ENCODE assay signal across 9 mouse cellular contexts in genomic region chr11:114567045-114567780, GRCm38 (mm10).
DNase-seq lines count a peak whose midpoint lies in the region; ATAC-seq and TF ChIP-seq lines count a peak whose summit lies in the region.
"Had no signal": no experiment of that assay in that cellular context is flagged by ENCODE, and none has a peak within 500 bp of the region (broad histone marks: within the 10 kb centered on the region; RNA-seq: fewer than 3 reads in every experiment).

No protein-coding gene starts in this region.

- H3K4me1 ChIP-seq in embryonic facial prominence, embryonic 13.5 days, result peaks cover 21% of the 10 kb centered on the region
- peaks cover 22% of the 10 kb centered on the region for H3K4me1 ChIP-seq in hindbrain, embryonic 15.5 days (replicated peaks)
- H3K4me1 ChIP-seq in midbrain, postnatal 0 days (ENCODE audit: insufficient read depth, low read length), result no peaks in the 10 kb centered on the region

- H3K27me3 ChIP-seq in embryonic facial prominence, embryonic 13.5 days, result peaks cover 25% of the 10 kb centered on the region
- H3K27me3 ChIP-seq in hindbrain, embryonic 15.5 days, result no peaks in the 10 kb centered on the region
- peaks cover 4% of the 10 kb centered on the region; the same call in 1 of the 2 replicates for H3K27me3 ChIP-seq in midbrain, postnatal 0 days (ENCODE audit: insufficient read depth, low read length)

- H3K9me3 ChIP-seq in embryonic facial prominence, embryonic 13.5 days, result peaks cover 5% of the 10 kb centered on the region; the same call in 1 of the 2 replicates
- no peaks in the 10 kb centered on the region for H3K9me3 ChIP-seq in hindbrain, embryonic 15.5 days
- no peaks in the 10 kb centered on the region for H3K9me3 ChIP-seq in midbrain, postnatal 0 days (ENCODE audit: low read length)
- H3K9me3 ChIP-seq: stomach, embryonic 15.5 days had no signal

- no peak overlapping the region for H3K9ac ChIP-seq in embryonic facial prominence, embryonic 13.5 days
- no peak overlapping the region for H3K9ac ChIP-seq in hindbrain, embryonic 15.5 days
- no peak overlapping the region for H3K9ac ChIP-seq in midbrain, postnatal 0 days (replicated peaks; ENCODE audit: low read length, poor library complexity, severe bottlenecking)
- H3K9ac ChIP-seq: lung, embryonic 14.5 days; stomach, embryonic 15.5 days had no signal

- intact Hi-C loops in left cerebral cortex, postnatal 14 days (cut with DNase I), result no loop called here

- H3K36me3 ChIP-seq in embryonic facial prominence, embryonic 13.5 days, result no peaks in the 10 kb centered on the region
- no peaks in the 10 kb centered on the region for H3K36me3 ChIP-seq in hindbrain, embryonic 15.5 days
- H3K36me3 ChIP-seq in midbrain, postnatal 0 days (ENCODE audit: insufficient read depth, low read length), result no peaks in the 10 kb centered on the region
- H3K36me3 ChIP-seq: stomach, embryonic 15.5 days had no signal

- peak; percentile 34 for DNase-seq in brain, adult 2 months (ENCODE audit: low read depth, low spot score)
- peak; percentile 38 for DNase-seq in midbrain, postnatal 0 days (ENCODE audit: low spot score)
- DNase-seq in cerebellum, adult 11-12 months, result no peak
- DNase-seq in left cerebral cortex, postnatal 14 days (ENCODE audit: low spot score in 2 of 2), result no peak
- no peak for DNase-seq in gastrocnemius, postnatal 10 days
- DNase-seq: lung, embryonic 14.5 days had no signal

- peak overlapping the region; percentile 22 for H3K4me2 ChIP-seq in embryonic facial prominence, embryonic 13.5 days
- peak overlapping the region; percentile 16; the same call in 1 of the 2 replicates for H3K4me2 ChIP-seq in hindbrain, embryonic 15.5 days
- no peak overlapping the region for H3K4me2 ChIP-seq in midbrain, postnatal 0 days (ENCODE audit: low read depth, low read length, poor library complexity, severe bottlenecking)
- H3K4me2 ChIP-seq: lung, embryonic 14.5 days; stomach, embryonic 15.5 days had no signal

- no peak for ATAC-seq in embryonic facial prominence, embryonic 13.5 days (ENCODE audit: insufficient number of reproducible peaks, insufficient read depth, low FRiP score, low TSS enrichment, low read depth)
- ATAC-seq in hindbrain, embryonic 15.5 days (ENCODE audit: low FRiP score, low read depth), result peak; percentile 30; the same call in 1 of the 2 replicates
- no peak for ATAC-seq in midbrain, postnatal 0 days (ENCODE audit: low FRiP score)

- H3K27ac ChIP-seq in embryonic facial prominence, embryonic 13.5 days, result no peak overlapping the region
- H3K27ac ChIP-seq in hindbrain, embryonic 15.5 days (replicated peaks), result peak overlapping the region; percentile 29; the same call in 1 of the 2 replicates
- no peak overlapping the region for H3K27ac ChIP-seq in midbrain, postnatal 0 days (ENCODE audit: low read depth, low read length)
- H3K27ac ChIP-seq: stomach, embryonic 15.5 days had no signal

- TF ChIP-seq CTCF in midbrain, postnatal 0 days (IDR thresholded peaks at IDR 0.05), result no peak

- no peak overlapping the region for H3K4me3 ChIP-seq in embryonic facial prominence, embryonic 13.5 days
- H3K4me3 ChIP-seq in hindbrain, embryonic 15.5 days, result no peak overlapping the region
- H3K4me3 ChIP-seq in midbrain, postnatal 0 days (ENCODE audit: low read depth, low read length), result no peak overlapping the region
- H3K4me3 ChIP-seq: stomach, embryonic 15.5 days had no signal

- WGBS in embryonic facial prominence, embryonic 13.5 days, result 4% methylated on average over 20 of the region's 20 CpGs
- 6% methylated on average over 20 of the region's 20 CpGs for WGBS in hindbrain, embryonic 15.5 days
- WGBS in midbrain, postnatal 0 days, result 9% methylated on average over 20 of the region's 20 CpGs

Comparison
In these comparisons a context has a peak if more than half of its experiments do, and no peak if none do; other contexts are left out.
1. DNase-seq: peak in brain, adult 2 months (single experiment) and midbrain, postnatal 0 days (single experiment); none in cerebellum, adult 11-12 months (single experiment), left cerebral cortex, postnatal 14 days (0 of 2) and gastrocnemius, postnatal 10 days (single experiment).